Mouse (Mus musculus) lung, postnatal 10 days (tissue): ENCODE data around the gene Kiz.

ENCODE experiments used
- DNase-seq: peaks from one replicate; pipeline ENCODE4 v3.0.0; 2021

Kiz gene

GRCm38 (mm10) chr2:146855599-146856039 is at the start of gene Kiz:
Kiz (plus strand) TSS chr2:146855864.
- peak; percentile 96 for DNase-seq

GRCm38 (mm10) chr2:146809706-146810256 is 45.9 kb upstream of the Kiz start:
- DNase-seq, result no peak

DNA sequence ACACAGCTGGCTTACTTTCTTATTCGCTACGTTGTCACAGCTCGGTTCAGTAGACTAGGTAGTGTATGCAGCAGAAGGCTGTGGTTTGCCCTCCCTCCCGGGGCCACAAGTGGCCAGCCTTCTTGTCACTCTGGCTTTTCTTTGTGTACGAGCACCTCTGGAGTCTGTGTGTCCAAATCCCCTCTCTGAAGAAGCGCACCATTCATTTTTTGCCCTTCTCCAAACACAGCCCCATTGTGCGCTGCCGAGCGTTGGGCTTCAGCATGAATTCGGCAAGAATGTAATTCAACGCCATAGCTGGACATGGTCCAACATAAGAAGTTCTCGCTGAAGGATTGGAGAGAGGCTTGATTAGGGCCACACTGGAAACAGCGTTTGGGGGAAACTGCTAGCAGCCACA is 45.0 kb upstream of the Kiz start:
- DNase-seq, result no peak

DNA sequence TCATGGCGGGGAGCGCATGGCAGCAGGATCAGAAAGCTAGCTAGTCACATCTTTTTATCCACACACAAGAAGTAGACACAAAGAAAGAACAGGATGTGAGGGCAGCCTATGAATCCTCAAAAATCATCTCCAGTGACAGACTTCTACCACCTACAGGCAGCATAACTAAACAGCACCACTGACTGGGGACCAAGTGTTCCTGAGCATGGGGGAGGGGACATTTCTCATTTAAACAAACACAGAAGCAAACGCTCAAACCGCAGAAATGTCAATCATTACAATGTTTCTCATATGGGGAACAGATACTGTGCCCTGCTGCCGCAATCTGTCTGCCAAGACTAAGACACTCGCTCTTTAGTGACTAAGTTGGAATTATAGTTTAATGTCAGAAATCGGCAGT is 40.7 kb upstream of the Kiz start:
- DNase-seq, result no peak

DNA sequence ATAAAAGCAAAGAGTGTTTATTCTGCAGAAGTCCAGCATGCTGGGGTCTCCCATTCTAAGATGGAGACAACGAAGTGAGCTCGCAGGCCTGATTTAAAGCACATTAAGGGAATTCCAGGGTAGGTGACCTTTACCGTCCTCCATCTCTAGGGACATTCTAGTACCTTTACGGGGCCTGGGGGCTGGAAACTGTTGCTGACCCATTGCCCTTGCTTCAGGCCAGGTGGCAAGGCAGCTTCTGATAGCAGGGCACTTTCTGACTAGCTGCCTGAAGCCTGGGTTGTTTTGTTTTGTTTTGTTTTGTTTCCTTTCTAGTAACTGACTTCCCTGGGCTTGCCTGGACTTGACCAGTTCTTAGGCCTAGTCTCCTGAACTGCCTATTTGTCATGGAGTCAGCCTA is 36.6 kb upstream of the Kiz start:
- no peak for DNase-seq

- no peak for DNase-seq
Observed at GRCm38 (mm10) chr2:146823483-146823951, 32.1 kb upstream of the Kiz start.

DNA sequence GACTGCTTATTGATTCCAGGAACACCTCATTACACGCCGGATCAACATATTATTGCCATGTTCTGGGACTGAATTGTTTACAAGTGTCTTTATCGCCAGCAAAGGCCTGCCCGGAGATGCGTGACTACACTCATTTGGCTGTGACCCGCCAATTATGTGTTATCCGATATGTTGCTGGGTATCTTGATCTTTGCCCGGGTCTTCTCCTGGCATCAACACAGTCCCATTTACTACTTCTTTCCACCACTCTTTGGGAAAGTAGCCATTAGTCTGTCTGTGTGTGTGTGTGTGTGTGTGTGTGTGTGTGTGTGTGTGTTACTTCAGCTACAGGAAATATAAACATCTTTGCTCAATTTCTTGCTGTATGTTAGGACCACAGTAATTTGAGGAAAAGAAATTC is 31.6 kb upstream of the Kiz start:
- no peak for DNase-seq

- no peak for DNase-seq
Observed at GRCm38 (mm10) chr2:146828006-146828405, 27.7 kb upstream of the Kiz start.

DNA sequence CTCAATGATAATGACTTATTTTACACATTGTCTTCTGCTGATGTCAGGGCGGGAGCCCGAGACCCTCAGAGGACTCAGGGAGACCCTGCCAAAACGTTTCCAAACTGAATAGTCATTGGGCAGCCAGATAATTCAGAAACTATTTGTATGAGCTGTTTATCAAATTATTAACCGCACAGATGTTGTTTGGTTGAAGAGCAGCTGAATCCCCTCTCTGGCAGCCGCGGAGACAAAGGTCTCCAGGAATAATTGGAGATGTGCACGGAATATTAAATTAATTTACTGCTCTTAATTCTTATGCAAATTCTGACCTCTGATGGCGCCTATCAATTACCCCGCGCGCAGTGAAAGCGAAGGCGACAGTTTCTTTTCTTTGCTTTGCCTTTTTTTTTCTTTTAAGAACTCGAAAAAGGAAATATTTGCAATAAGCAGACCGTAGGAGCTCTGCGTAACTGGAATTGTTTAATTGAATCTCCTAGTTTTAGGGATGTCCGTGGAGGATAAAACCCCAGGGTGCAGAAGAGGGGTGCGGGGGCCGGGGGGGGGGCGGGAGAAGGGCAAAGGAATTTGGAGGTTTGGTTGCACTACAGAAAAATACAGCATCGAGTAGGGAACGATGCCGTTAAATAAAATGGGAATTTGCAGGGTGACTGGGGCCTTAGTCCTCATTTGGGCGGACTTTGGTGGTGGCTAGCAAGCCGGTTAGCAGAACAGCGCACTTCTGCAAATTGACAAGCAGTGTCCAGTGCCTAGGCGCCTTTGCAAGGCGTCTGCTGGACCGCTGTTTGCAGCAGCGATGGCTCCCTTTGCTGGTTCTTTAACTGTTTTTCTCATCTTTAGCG is 22.2 kb upstream of the Kiz start:
- DNase-seq, result no peak

GRCm38 (mm10) chr2:146834064-146834313 is 21.7 kb upstream of the Kiz start:
- no peak for DNase-seq

DNA sequence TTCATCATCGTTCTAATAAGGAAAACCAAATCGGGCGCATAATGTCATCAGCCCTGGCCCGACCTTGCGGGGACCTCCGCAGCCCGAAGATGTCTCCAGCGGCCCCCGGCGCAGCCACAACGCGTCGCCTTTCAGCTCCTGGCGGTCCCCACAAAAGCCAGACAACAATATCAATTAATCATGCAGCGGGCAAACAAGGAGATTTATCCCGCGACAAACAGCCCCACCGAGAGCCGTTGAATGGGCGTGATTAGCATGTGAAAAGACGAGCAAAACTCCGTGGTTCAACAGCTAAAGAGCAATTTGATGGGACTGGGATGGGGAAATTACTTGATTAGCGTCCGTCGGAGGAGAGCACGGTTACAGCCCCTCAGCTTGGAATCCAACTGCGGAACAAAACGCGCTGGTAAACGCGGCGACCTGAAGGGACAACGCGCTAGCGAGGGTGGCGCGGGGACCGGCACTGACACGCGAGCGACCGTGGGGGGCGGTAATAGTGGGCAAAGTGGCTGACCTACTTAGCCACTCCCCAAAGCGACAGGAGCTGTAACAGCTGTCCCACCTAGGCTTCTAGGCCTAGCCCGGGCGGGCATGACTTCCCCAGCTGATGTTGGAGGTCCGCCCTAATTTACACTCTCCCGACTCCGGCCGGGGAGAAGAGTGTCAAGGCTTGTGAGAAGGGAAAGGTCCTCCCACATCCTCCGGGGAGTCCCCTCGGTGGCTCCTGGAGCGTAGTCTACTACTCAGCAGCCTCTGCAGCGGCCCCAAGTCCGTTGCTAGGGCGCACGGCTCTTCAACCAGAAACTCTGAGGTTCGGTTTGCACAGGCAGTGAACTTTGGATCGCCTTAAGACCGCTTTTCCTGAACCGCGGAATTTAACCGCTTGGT is 21.1 kb upstream of the Kiz start:
- DNase-seq, result no peak

- no peak for DNase-seq
Observed at GRCm38 (mm10) chr2:146835241-146835990, 20.2 kb upstream of the Kiz start.

DNA sequence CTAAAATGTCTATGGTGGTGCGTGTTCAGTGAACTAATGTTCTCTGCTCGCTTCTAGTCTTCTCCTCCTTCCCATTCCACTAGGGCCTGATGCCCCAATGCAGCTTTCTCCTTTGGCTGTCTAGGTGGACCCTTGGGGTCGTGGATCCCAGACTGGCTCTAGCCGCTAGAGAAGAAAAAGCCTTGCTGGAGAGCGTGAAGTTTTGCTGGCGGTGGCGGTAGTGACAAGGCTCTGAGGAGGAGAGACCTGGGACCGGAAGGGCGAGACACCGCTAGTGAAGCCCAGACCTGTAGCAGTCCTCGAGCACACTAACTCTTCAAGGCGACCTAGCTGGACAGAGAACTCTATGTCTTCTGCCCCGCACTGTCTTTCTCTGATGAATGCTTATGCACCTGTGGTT is 19.4 kb upstream of the Kiz start:
- no peak for DNase-seq

- no peak for DNase-seq
Observed at GRCm38 (mm10) chr2:146836871-146837550, 18.7 kb upstream of the Kiz start.

- DNase-seq, result no peak
Observed at GRCm38 (mm10) chr2:146837653-146838052, 18.0 kb upstream of the Kiz start.

DNA sequence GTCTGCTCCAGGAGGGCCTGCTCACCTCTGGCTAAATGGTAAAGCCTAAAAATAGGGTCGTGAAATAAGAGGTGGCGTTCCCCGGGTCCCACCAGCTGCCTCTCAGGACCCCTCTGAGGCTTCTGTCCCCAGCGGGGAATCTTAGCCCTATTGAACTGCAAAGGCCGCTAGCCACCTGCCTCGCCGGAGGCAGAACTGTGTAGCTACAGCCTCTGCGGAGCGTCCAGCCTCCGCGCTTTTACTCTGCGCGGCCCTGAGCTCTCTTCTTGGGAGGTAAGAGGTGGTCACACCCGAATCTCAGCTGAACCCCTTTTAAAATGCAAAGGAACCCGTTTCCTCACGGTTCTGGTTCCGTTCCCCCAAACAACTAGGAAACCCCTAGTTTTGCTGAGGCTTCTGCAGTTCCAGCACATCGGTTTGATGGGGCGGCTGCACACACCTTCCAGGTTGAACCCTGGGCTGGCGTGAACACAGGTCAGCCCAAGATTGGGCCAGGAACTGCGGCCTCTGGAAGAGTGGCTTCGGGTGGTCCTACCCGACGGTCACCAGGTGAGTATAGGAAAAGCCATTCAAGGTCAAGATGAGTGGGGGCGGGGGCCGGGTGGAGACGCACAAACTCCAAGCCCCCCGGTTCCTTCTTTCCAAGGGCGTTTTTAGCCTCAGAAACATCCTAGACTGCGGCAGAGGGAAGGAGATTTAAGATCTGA is 16.9 kb upstream of the Kiz start:
- no peak for DNase-seq

DNA sequence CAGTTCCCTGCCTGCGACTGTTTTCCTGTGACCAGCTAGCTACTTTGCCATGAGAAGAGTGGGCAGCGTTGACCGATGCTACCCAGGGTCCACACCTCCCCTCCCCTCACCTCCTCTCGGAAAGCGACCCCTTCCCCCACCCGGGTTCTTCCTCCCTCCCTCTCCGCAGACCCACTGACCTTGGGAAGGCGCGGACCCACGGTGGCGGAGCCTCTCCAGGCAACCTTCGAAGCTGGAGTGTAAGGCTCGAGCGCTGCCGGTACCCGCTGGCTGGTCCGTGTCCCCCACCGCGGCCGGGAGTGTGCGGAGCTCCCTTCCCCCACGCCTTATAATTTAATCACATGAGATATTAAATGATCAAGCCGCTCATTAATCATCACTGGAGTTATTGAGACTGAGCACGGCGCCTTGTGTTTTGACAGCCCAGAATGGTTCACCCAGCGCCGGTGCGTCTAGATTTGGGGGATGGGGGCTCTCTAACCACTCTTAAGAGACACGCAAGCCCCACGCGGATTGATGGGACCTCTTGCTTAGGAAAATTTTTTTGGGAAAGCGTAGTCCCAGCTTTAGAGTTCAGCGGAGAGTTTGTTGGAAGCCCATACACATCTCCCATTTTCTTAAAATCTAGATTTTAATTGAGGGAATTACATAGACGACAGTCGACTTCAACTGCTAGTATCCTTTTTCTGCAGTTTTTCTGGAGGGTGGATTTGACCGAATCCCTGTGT is 16.2 kb upstream of the Kiz start:
- DNase-seq, result no peak

GRCm38 (mm10) chr2:146847863-146848262 is 7.8 kb upstream of the Kiz start:
- no peak for DNase-seq

- DNase-seq, result peak; percentile 51
Observed at GRCm38 (mm10) chr2:146856120-146856519, 456 bp downstream of the Kiz start.

DNA sequence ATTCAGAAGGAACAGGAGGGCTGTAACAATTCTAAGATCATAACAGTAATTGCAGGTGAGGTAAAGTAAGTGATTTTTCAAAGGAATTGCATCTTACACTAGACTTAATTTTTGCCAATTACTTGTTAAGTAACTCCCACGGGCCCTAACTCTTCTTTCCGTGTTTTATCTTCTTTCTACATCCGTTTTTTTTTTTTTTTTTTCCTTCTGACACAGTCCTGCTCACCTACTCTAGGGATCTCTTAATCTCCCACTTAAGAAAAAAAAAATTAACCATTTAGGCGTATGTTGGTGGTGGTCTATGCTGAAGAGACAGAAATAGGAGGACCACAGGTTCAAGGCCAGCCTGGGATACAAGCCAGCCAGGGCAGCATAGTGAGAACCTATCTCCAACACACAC is 1.2 kb downstream of the Kiz start:
- DNase-seq, result no peak

- no peak for DNase-seq
Observed at GRCm38 (mm10) chr2:146865781-146866180, 10.1 kb downstream of the Kiz start.
